Mouse (Mus musculus): ENCODE data around the gene Actr8.

- TF ChIP-seq USF1 (IDR thresholded peaks at IDR 0.05; ENCODE audit: low read depth) (no peak), CTCF (IDR thresholded peaks at IDR 0.05; ENCODE audit: control insufficient read depth, insufficient read depth, insufficient read length) (no peak), MYOG (IDR thresholded peaks at IDR 0.05; ENCODE audit: control insufficient read depth, extremely low read depth, insufficient read length) (no peak), MAX (IDR thresholded peaks at IDR 0.05) (no peak), CEBPB (IDR thresholded peaks at IDR 0.05; ENCODE audit: low read depth) (no peak)
These were observed 55.3 kb downstream of the Actr8 start for GRCm38 (mm10) chr14:30033405-30033804.
